Mouse (Mus musculus) activated CD4-positive, CD25-positive, alpha-beta regulatory T cell, adult 4 months (primary cell): ENCODE data around the gene Gm45623. TPM values are rescaled to one million over a fixed set of nuclear protein-coding genes. Genes with fewer than 3 reads are reported as not detected.

ENCODE experiments used
- polyA plus RNA-seq, 2 experiments: library from polyadenylated mRNA; unstranded; fragments of 100-300 nt; shearing (Covaris generic); gene quantifications; one replicate each; pipeline ENCODE4 v1.2.1; 2017

Gene Gm45623
- polyA plus RNA-seq, 2 experiments from 2014 or later: not detected

Other genes starting within 250 kb of the Gm45623 start
- gene Fbxl21, start 231.4 kb downstream of the Gm45623 start, polyA plus RNA-seq: 1 to 10 TPM in 1 of 2 experiments, under 1 TPM in 1; 0.87 to 1.6 TPM
- not detected for gene Lect2, start 205.3 kb downstream of the Gm45623 start, polyA plus RNA-seq
- gene Tgfbi, start 144.3 kb downstream of the Gm45623 start, polyA plus RNA-seq: under 1 TPM; 0.28 to 0.44 TPM
- 10 to 100 TPM in 1 of 2 experiments, 1 to 10 TPM in 1; 9.0 to 11.7 TPM for gene Smad5, start 50.8 kb downstream of the Gm45623 start, polyA plus RNA-seq
- under 1 TPM in 1 of 2 experiments, not detected in 1; 0.12 TPM for gene Trpc7, start 142.2 kb upstream of the Gm45623 start, polyA plus RNA-seq